Mouse (Mus musculus): ENCODE results near the gene Olfr466.

GRCm38 (mm10) chr13:65176472-65177091, 26.5 kb downstream of the Olfr466 start:
- TF ChIP-seq GATA1 (IDR thresholded peaks at IDR 0.05; ENCODE audit: low read length) (no peak), TAL1 (IDR thresholded peaks at IDR 0.05; ENCODE audit: low read length) (no peak)

Data from erythroblast, embryonic 14.5 days (primary cell).